Mouse (Mus musculus) c-Kit-positive CD71-negative TER-119-negative erythroid progenitor cells, embryonic 14.5 days (primary cell): ENCODE measurements around the gene Scnn1a.

Source experiments
- DNase-seq: peaks from one replicate; pipeline ENCODE4 v3.0.0-alpha.2; 2013; ENCODE audit warnings: low read depth

Gene Scnn1a

GRCm38 (mm10) chr6:125309406-125309805 lies 11.1 kb upstream of the Scnn1a start:
- no peak for DNase-seq

GRCm38 (mm10) chr6:125312171-125312570 lies 8.3 kb upstream of the Scnn1a start:
- no peak for DNase-seq

- DNase-seq: no peak
These were observed 7.7 kb upstream of the Scnn1a start for GRCm38 (mm10) chr6:125312581-125313355.

DNA sequence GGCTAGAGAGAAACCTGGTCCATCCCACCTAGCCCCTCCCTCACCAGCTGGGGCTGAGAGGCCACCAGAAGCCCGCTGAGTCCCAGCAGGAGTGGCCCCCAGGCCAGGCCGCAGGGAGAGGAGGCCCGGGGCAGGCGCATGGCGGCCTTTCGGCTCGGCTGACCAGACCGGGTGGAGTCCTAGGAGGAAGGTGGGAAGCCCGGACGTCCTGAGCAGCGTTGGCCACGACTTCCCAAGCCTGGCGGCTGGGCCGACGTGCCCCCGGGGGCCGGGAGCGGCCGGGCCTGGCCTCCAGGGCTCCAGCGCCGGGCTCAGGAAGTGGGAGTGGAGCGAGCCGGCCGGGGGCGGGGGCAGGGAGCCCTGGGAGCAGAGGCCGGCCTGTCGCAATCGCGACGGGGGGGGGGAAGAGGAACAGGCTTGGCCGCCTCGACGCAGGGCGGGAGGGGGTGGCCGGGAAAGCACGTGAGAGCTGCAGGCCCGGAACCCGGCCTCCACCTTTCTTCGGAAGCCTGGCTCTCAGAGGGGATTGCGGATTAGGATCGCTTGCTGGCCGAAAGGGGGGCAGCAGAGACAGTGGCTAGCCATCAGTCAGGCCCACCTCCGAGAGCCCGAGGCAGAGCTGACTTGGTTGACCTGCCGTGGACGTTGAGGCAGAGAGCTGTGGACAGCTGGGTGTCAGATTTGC lies 6.8 kb upstream of the Scnn1a start, which contains the start of gene Ltbr:
Gene Ltbr, minus strand, starts transcription at position 340 of the 685 bp plus-strand sequence.
- DNase-seq: peak; percentile 51

DNA sequence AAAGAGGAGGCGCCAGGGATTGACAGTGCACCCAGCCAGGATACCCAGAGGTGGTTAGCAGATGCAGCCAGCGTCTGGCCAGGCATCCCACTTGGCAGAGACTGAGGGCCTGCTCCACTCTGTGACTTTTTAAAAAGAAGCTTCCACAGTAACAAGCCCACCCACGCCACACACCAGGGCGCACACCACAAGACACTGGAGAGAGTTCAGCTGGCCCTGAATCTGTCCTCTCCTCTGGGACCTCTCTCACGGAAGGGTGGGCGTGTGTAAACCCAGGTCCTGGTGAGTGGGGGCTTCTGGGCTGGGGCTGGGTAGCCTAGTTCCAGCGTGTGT lies 6.3 kb upstream of the Scnn1a start:
- no peak for DNase-seq

- DNase-seq: no peak
These were observed 5.7 kb upstream of the Scnn1a start for GRCm38 (mm10) chr6:125314746-125315145.

GRCm38 (mm10) chr6:125317077-125317476 lies 3.4 kb upstream of the Scnn1a start:
- DNase-seq: no peak

GRCm38 (mm10) chr6:125318981-125319918 lies 1.2 kb upstream of the Scnn1a start:
- DNase-seq: no peak

DNA sequence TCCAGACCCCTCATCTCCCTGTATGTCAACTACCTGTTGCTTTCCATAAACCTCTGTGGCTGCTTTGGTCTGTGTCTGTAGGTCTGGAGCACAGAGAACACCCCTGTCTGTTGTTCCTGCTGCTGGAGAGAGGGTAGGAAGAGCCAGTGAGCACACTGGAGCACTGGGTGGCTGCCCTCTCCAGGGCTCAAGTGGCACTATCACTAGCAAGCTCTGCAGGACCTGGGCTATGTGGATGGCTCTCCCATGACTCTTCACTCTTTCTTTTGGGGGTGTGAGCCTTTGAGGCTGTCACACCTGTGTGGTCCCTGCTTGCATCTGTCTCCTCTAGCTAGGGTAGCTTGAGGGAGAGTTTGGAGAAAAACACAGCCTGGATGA lies 551 bp upstream of the Scnn1a start:
- no peak for DNase-seq

DNA sequence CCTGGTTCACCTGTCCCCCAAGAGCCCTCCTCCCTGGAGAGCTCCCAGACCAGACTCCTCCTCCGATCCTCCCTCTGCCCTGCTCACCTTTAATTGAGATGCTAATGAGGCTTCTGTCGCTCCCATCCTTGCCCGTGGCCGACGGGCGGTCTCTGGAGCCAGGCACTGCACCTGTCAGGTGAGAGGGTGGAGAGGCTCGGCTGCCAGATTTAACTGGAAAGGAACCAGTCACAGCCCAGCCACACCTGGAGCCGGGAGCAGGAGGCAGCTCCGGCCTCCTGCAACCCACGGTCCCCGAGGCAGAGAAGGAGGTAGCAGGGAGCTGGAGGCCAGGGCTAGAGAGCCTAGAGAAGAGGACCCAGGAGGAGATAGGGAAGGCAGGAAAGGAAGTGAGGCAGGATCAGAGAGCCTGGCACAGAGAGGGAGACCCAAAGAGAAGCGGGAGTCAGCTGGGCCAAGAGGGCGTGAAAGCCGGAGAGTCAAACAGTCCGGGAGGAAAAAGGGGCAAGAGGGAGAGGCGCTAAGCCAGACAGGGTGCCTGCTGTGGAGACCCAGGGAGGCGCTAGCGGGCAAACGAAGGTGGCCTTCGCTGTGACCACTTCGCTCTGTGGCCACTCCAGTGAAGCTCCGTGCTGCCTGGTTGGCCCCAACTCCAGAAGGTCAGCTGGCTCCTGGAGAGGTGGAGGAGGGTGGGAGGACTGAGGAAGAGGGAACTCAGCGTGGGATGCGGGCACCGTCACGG lies 826 bp downstream of the Scnn1a start:
- DNase-seq: no peak

- DNase-seq: no peak
These were observed 2.3 kb downstream of the Scnn1a start for GRCm38 (mm10) chr6:125322794-125323193.

DNA sequence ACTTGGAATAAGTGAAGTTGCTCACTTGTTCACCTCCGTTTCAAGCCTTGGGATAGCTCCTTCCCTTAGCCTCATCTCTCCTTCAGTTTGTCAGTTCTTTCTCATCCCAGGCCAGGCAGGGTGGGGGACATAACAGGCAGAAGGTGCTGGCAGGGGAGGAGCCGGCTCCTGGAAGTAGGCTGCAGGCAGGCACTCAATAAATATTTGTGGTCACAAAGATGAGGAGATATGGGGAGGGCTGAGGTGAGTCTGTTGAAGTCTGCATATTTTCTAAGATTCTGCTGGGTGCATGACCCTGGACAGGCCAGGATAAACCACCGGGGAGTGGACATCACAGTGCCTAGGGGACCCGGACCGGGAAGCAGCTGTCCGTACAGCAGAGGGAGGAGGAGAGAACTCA lies 3.1 kb downstream of the Scnn1a start:
- DNase-seq: no peak

GRCm38 (mm10) chr6:125325337-125325736 lies 4.9 kb downstream of the Scnn1a start:
- no peak for DNase-seq

DNA sequence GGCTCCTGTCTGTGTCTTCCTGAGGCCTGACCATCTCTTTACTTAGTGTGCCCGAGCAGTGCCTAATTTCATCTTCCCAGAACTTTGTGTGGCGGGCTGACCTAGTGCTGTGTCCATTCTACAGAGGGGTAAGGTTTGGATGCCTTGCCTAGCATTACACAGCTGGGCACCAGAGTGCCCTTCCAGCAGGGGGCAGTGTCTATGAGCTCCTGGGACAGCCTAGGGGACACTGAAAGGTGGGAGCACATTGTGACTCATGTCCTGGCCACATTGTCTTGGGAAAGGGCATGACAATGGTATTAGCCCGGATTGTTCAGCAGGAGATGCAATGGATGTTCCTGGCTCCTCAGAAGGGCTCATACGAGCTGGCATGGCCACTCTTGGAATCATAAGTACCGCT lies 7.8 kb downstream of the Scnn1a start:
- no peak for DNase-seq

- no peak for DNase-seq
These were observed 10.3 kb downstream of the Scnn1a start for GRCm38 (mm10) chr6:125330626-125331326.

GRCm38 (mm10) chr6:125333112-125333899 lies 12.8 kb downstream of the Scnn1a start:
- no peak for DNase-seq

GRCm38 (mm10) chr6:125334356-125334755 lies 13.9 kb downstream of the Scnn1a start:
- no peak for DNase-seq

DNA sequence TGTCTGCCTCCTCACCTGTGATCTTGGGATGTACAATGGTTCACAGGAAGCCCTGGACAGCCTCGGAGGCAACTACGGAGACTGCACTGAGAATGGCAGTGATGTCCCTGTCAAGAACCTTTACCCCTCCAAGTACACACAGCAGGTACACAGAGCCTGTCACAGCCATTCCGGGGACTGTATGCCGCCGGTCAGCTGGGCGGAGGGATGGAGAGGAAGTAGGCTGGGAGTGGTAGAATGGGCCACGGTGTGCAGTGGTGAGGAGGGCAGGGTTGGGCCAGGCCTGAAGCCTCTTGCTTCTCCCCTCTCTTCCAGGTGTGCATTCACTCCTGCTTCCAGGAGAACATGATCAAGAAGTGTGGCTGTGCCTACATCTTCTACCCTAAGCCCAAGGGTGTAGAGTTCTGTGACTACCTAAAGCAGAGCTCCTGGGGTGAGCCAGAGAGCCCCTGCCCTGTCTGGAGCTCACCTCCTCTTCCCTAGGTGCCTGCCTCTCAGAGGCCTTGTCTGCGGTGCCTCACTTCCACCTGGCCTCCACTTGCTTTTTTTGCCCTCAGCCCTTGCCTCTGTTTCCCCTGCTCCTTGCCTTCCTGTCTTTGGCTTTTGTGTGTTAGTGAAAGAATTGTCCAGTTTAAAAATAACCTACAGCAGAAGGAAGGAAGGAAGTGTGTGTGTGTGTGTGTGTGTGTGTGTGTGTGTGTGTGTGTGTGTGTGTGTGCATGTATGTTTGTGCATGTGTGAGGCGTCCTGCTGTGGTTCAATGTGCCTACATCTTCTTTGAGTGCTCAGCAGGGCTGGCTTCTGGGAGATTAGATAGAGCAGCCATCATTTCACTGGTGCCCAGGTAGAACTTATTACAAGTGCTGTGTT lies 18.6 kb downstream of the Scnn1a start:
- DNase-seq: no peak

DNA sequence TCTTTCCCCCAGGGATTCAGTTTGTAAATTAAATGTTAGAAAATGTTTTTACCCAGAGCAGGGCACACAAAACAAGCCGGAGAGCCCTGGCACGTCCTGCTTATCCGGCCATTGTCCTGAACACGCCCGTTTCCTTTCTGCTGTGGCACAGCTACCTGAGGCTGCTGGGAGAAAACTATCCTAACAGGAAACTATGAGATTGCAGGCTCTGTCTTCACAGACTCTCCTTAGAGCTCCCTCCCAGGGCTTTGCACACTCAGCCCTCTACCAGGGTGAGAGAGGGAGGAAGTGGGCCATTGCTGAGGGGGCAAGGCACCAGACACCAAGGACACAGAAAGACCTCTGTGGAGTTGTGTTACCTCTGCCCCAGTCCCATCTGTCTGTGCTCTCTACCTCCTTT lies 19.8 kb downstream of the Scnn1a start:
- no peak for DNase-seq
